Mouse (Mus musculus) gastrocnemius, postnatal 36 days (tissue): ENCODE measurements around the gene Snrnp48. TPM values are rescaled to one million over a fixed set of nuclear protein-coding genes. Genes with fewer than 3 reads are reported as not detected.

Experiments
- DNase-seq, 2 experiments: peaks; one replicate each; pipeline ENCODE4 v3.0.0; 2022
- intact Hi-C: fragments of 180-260 bp; cut with DNase I; formaldehyde crosslinking; loops from one replicate; pipeline ENCODE4 v1.15.1; 2025
- total RNA-seq, 2 experiments: library from RNA; stranded (reverse); gene quantifications; 2 replicates each; pipeline ENCODE4 v1.2.3; 2021

The Snrnp48 gene
- total RNA-seq, 2 experiments from 2014 or later, result 8.2 to 8.5 TPM

GRCm38 (mm10) chr13:38251226-38251625 lies 46.5 kb downstream of the Snrnp48 start:
- intact Hi-C loops, result no loop called here
- no peak for DNase-seq

GRCm38 (mm10) chr13:38253696-38254095 lies 49.0 kb downstream of the Snrnp48 start:
- intact Hi-C loops, result no loop called here
- peak; percentile 28 to 46 for DNase-seq

GRCm38 (mm10) chr13:38258901-38259300 lies 54.2 kb downstream of the Snrnp48 start:
- no peak for DNase-seq
- intact Hi-C loops, result no loop called here

GRCm38 (mm10) chr13:38269055-38269692 lies 64.4 kb downstream of the Snrnp48 start:
- DNase-seq, result no peak
- intact Hi-C loops, result no loop called here

- no peak for DNase-seq
- intact Hi-C loops, result no loop called here
These were observed 67.9 kb downstream of the Snrnp48 start for GRCm38 (mm10) chr13:38272624-38273023.

Other genes with a start within 250 kb of the Snrnp48 start
- 10 to 100 TPM; 55.2 to 58.5 TPM for gene Ssr1, start 210.7 kb upstream of the Snrnp48 start, total RNA-seq
- 1 to 10 TPM; 5.6 to 7.4 TPM for gene Riok1, start 167.9 kb upstream of the Snrnp48 start, total RNA-seq
- under 1 TPM; 0.61 to 0.84 TPM for gene Cage1, start 167.9 kb upstream of the Snrnp48 start, total RNA-seq
- under 1 TPM in 1 of 2 experiments, not detected in 1; 0.87 TPM for gene Dsp, start 53.6 kb upstream of the Snrnp48 start, total RNA-seq
- 10 to 100 TPM in 1 of 2 experiments, 1 to 10 TPM in 1; 9.3 to 10.3 TPM for gene Bmp6, start 140.2 kb downstream of the Snrnp48 start, total RNA-seq